Mouse (Mus musculus): ENCODE results near the gene Actrt2. TPM values are rescaled to one million over a fixed set of nuclear protein-coding genes. Genes with fewer than 3 reads are reported as not detected.

The Actrt2 gene
- total and polyA plus RNA-seq, 2 experiments from 2014 or later, result not detected

- 6% methylated on average over 5 of the region's 5 CpGs for WGBS
- TF ChIP-seq CTCF (IDR thresholded peaks at IDR 0.05; ENCODE audit: low read depth), result no peak
Measured at GRCm38 (mm10) chr4:154652494-154652893, 15.2 kb downstream of the Actrt2 start.

GRCm38 (mm10) chr4:154649083-154649747 lies 18.5 kb downstream of the Actrt2 start:
- Histone ChIP-seq H3K4me3 (ENCODE audit: low read length) (no peak overlapping the region), H3K27me3 (ENCODE audit: insufficient read depth, low read length) (peaks cover 11% of the 10 kb centered on the region), H3K9me3 (ENCODE audit: low read length) (0 out of 2 replicates have a peak, but pooled peaks cover 13% of the 10 kb centered on the region), H3K36me3 (ENCODE audit: insufficient read depth, low read length) (no peaks in the 10 kb centered on the region), H3K27ac (no peak overlapping the region), H3K4me1 (ENCODE audit: insufficient read depth, low read length) (no peaks in the 10 kb centered on the region), H3K4me2 (ENCODE audit: low read depth, low read length) (no peak overlapping the region), H3K9ac (replicated peaks; ENCODE audit: low read length) (no peak overlapping the region)
- no peak for DNase-seq (ENCODE audit: low spot score)
- 59% methylated on average over 19 of the region's 19 CpGs for WGBS
- ATAC-seq, result no peak
- TF ChIP-seq CTCF (IDR thresholded peaks at IDR 0.05; ENCODE audit: low read depth), result no peak

More at GRCm38 (mm10) chr4:154652494-154652893, 15.2 kb downstream of the Actrt2 start:
- Histone ChIP-seq H3K9me3 (ENCODE audit: low read length) (no peaks in the 10 kb centered on the region), H3K9ac (replicated peaks; ENCODE audit: low read length) (no peak overlapping the region), H3K4me3 (ENCODE audit: low read length) (no peak overlapping the region), H3K4me1 (ENCODE audit: insufficient read depth, low read length) (no peaks in the 10 kb centered on the region), H3K27ac (no peak overlapping the region), H3K4me2 (ENCODE audit: low read depth, low read length) (no peak overlapping the region), H3K27me3 (ENCODE audit: insufficient read depth, low read length) (no peaks in the 10 kb centered on the region; the same call in 1 of the 2 replicates), H3K36me3 (ENCODE audit: insufficient read depth, low read length) (no peaks in the 10 kb centered on the region)
- ATAC-seq (peak; percentile 32), DNase-seq (ENCODE audit: low spot score) (peak; percentile 30)

- Histone ChIP-seq H3K9me3 (ENCODE audit: low read length) (0 out of 2 replicates have a peak, but pooled peaks cover 13% of the 10 kb centered on the region), H3K27ac (no peak overlapping the region), H3K4me3 (ENCODE audit: low read length) (no peak overlapping the region), H3K4me2 (ENCODE audit: low read depth, low read length) (no peak overlapping the region), H3K27me3 (ENCODE audit: insufficient read depth, low read length) (peaks cover 68% of the 10 kb centered on the region), H3K9ac (replicated peaks; ENCODE audit: low read length) (no peak overlapping the region), H3K4me1 (ENCODE audit: insufficient read depth, low read length) (no peaks in the 10 kb centered on the region), H3K36me3 (ENCODE audit: insufficient read depth, low read length) (no peaks in the 10 kb centered on the region)
- TF ChIP-seq CTCF (IDR thresholded peaks at IDR 0.05; ENCODE audit: low read depth), result no peak
- 15% methylated on average over 6 of the region's 6 CpGs for WGBS
- ATAC-seq (no peak), DNase-seq (ENCODE audit: low spot score) (no peak)
Measured at GRCm38 (mm10) chr4:154642496-154642895, 25.2 kb downstream of the Actrt2 start.

GRCm38 (mm10) chr4:154641296-154642110 lies 26.2 kb downstream of the Actrt2 start:
- no peak for DNase-seq (ENCODE audit: low spot score)
- no peaks in the 10 kb centered on the region for H3K4me1 ChIP-seq (ENCODE audit: insufficient read depth, low read length)
- H3K4me3 ChIP-seq (ENCODE audit: low read length), result no peak overlapping the region

GRCm38 (mm10) chr4:154640443-154641295 lies 27.0 kb downstream of the Actrt2 start:
- Histone ChIP-seq H3K36me3 (ENCODE audit: insufficient read depth, low read length) (no peaks in the 10 kb centered on the region), H3K9me3 (ENCODE audit: low read length) (0 out of 2 replicates have a peak, but pooled peaks cover 5% of the 10 kb centered on the region), H3K9ac (replicated peaks; ENCODE audit: low read length) (no peak overlapping the region), H3K4me3 (ENCODE audit: low read length) (no peak overlapping the region), H3K27me3 (ENCODE audit: insufficient read depth, low read length) (peaks cover 72% of the 10 kb centered on the region), H3K27ac (no peak overlapping the region), H3K4me2 (ENCODE audit: low read depth, low read length) (no peak overlapping the region), H3K4me1 (ENCODE audit: insufficient read depth, low read length) (no peaks in the 10 kb centered on the region)
- ATAC-seq, result no peak
- WGBS, result 8% methylated on average over 20 of the region's 20 CpGs
- no peak for TF ChIP-seq CTCF (IDR thresholded peaks at IDR 0.05; ENCODE audit: low read depth)
- no peak for DNase-seq (ENCODE audit: low spot score)

More at GRCm38 (mm10) chr4:154641296-154642110, 26.2 kb downstream of the Actrt2 start:
- Histone ChIP-seq H3K36me3 (ENCODE audit: insufficient read depth, low read length) (no peaks in the 10 kb centered on the region), H3K4me2 (ENCODE audit: low read depth, low read length) (no peak overlapping the region), H3K27me3 (ENCODE audit: insufficient read depth, low read length) (peaks cover 74% of the 10 kb centered on the region), H3K9me3 (ENCODE audit: low read length) (0 out of 2 replicates have a peak, but pooled peaks cover 8% of the 10 kb centered on the region), H3K27ac (no peak overlapping the region), H3K9ac (replicated peaks; ENCODE audit: low read length) (no peak overlapping the region)
- TF ChIP-seq CTCF (IDR thresholded peaks at IDR 0.05; ENCODE audit: low read depth), result no peak
- ATAC-seq, result no peak
- WGBS, result 5% methylated on average over 32 of the region's 32 CpGs
